Mouse (Mus musculus): ENCODE measurements around the gene Amy1. TPM values are rescaled to one million over a fixed set of nuclear protein-coding genes. Genes with fewer than 3 reads are reported as not detected.
A peak's percentile ranks its signal among the peaks of the same experiment; 100 is the strongest.
"Not testable (repeated sequence)": the region's sequence is repeated elsewhere in the genome, so short reads cannot be mapped to it uniquely, and the experiment has no call there.

Amy1 gene
- polyA plus RNA-seq (2015; fragmentation: Nextera tagmentation; extraction: Ambion mirVana) = 0.74 and 1.6 TPM in 2 replicates

DNA sequence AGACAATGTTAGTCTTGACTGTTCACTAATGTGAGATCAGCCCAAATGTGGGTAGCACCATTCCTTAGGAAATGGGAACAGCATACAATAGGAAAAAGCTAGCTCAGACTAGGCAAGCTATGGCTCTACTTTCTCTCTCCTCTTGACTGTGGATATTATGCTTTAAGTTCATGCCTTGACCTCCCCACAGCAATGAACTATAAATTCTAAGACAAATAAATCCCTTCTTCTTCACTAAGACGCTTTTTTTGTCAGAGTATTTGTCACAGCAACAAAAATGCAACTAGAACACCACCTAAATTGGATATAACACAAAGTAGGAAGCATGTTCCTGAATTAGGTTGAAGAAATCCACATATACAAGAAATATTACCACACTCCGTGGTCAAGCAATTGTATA, at the start of gene Amy1:
Gene Amy1, minus strand, starts transcription at position 101 of the 400 bp plus-strand sequence.
- Histone ChIP-seq H3K27me3 (ENCODE audit: control insufficient read depth, insufficient read depth, low read depth, low read length) (no peaks in the 10 kb centered on the region), H3K4me2 (ENCODE audit: low read depth, low read length) (no peak within 1 kb of the TSS), H3K4me3 (ENCODE audit: low read length) (no peak within 1 kb of the TSS), H3K4me1 (replicated peaks; ENCODE audit: control insufficient read depth, insufficient read depth, low read length) (no peaks in the 10 kb centered on the region), H3K36me3 (ENCODE audit: control insufficient read depth, insufficient read depth, low read length) (peaks cover 7% of the 10 kb centered on the region; the same call in 1 of the 2 replicates), H3K27ac (ENCODE audit: low read length) (no peak within 1 kb of the TSS), H3K9ac (ENCODE audit: low read length) (no peak within 1 kb of the TSS), H3K9me3 (ENCODE audit: control insufficient read depth, low read length) (no peaks in the 10 kb centered on the region)
- WGBS = 90% methylated on average over 2 of the region's 2 CpGs
- no peak for ATAC-seq (ENCODE audit: low read depth)

DNA sequence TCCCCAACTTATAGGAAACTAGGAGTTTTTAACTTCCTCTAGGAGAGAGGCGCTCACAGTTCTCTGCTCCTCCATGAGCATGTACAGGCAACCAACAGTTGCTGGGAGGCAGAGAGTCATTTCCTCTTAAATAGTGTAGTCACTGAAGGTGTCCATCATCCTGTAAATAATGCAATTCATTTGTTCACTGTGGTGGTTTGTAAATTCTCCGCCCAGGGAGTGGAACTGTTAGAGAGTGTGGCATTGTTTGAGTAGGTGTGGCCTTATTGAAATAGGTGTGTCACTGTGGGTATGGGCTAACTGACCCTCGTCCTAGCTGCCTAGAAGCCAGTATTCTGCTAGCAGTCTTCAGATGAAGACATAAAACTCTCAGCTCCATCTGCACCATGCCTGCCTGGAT, 47.8 kb upstream of the Amy1 start:
- ATAC-seq (ENCODE audit: low read depth) = no peak
- Histone ChIP-seq H3K27me3 (ENCODE audit: control insufficient read depth, insufficient read depth, low read depth, low read length) (no peaks in the 10 kb centered on the region), H3K4me2 (ENCODE audit: low read depth, low read length) (no peak overlapping the region), H3K36me3 (ENCODE audit: control insufficient read depth, insufficient read depth, low read length) (no peaks in the 10 kb centered on the region), H3K4me1 (replicated peaks; ENCODE audit: control insufficient read depth, insufficient read depth, low read length) (no peaks in the 10 kb centered on the region), H3K4me3 (ENCODE audit: low read length) (no peak overlapping the region), H3K9ac (ENCODE audit: low read length) (no peak overlapping the region), H3K9me3 (ENCODE audit: control insufficient read depth, low read length) (no peaks in the 10 kb centered on the region), H3K27ac (ENCODE audit: low read length) (no peak overlapping the region)
- WGBS = 75% methylated on average over 3 of the region's 3 CpGs

- H3K27me3 ChIP-seq (ENCODE audit: control insufficient read depth, insufficient read depth, low read depth, low read length); H3K9me3 ChIP-seq (ENCODE audit: control insufficient read depth, low read length); ATAC-seq (ENCODE audit: low read depth); H3K4me3 ChIP-seq (ENCODE audit: low read length); H3K27ac ChIP-seq (ENCODE audit: low read length); H3K9ac ChIP-seq (ENCODE audit: low read length); H3K4me2 ChIP-seq (ENCODE audit: low read depth, low read length); H3K4me1 ChIP-seq (replicated peaks; ENCODE audit: control insufficient read depth, insufficient read depth, low read length); H3K36me3 ChIP-seq (ENCODE audit: control insufficient read depth, insufficient read depth, low read length): not testable (repeated sequence)
- 35% methylated on average over 3 of the region's 3 CpGs for WGBS
Measured at GRCm38 (mm10) chr3:113651386-113651785, 44.9 kb upstream of the Amy1 start.

DNA sequence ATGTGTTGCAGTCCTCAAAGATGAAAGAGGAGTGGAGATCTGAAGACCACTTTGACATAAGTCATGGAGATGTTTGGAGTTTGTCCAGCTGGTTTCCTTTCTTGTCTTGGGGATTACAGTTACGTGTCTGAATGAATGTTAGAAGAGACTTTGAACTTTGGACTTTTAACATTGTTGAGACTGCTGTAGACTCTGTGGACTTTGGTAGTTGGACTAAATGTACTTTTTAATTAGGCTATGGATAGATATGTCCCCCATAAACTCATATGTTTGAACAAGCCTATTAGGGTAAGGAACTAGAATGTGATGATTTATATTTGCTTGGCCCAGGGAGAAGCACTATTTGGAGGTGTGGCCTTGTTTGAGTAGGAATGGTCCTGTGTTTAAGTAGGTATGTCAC, 33.0 kb upstream of the Amy1 start:
- 69% methylated on average over 1 of the region's 1 CpGs for WGBS
- Histone ChIP-seq H3K36me3 (ENCODE audit: control insufficient read depth, insufficient read depth, low read length) (no peaks in the 10 kb centered on the region), H3K27ac (ENCODE audit: low read length) (no peak overlapping the region), H3K4me3 (ENCODE audit: low read length) (no peak overlapping the region), H3K4me1 (replicated peaks; ENCODE audit: control insufficient read depth, insufficient read depth, low read length) (no peaks in the 10 kb centered on the region), H3K27me3 (ENCODE audit: control insufficient read depth, insufficient read depth, low read depth, low read length) (no peaks in the 10 kb centered on the region), H3K9ac (ENCODE audit: low read length) (no peak overlapping the region), H3K4me2 (ENCODE audit: low read depth, low read length) (no peak overlapping the region), H3K9me3 (ENCODE audit: control insufficient read depth, low read length) (no peaks in the 10 kb centered on the region)
- ATAC-seq (ENCODE audit: low read depth) = no peak

DNA sequence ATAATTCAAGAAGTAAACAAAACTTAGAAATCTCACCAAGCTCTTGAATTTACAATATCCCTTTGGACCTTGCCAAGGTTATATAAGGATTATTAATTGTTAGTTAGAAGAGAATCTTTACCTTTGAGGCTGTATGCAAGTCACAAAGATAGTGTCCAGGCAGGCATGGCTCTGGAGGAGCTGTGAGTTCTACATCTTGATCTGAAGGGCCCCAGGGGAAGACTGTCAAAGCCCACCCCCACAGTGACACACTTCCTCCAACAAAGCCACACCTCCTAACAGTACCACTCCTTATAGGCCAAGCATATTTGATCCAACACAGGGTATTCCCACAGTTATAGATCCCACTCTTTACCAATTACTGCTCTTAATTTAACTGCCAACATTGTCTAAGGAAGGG, 27.7 kb upstream of the Amy1 start:
- H3K4me1 ChIP-seq (replicated peaks; ENCODE audit: control insufficient read depth, insufficient read depth, low read length) = peaks cover 5% of the 10 kb centered on the region; the same call in 1 of the 2 replicates
- no peak for ATAC-seq (ENCODE audit: low read depth)

GRCm38 (mm10) chr3:113631611-113632010, 25.1 kb upstream of the Amy1 start:
- no peak overlapping the region for H3K9ac ChIP-seq (ENCODE audit: low read length)
- no peak overlapping the region for H3K4me3 ChIP-seq (ENCODE audit: low read length)
- H3K4me2 ChIP-seq (ENCODE audit: low read depth, low read length) = no peak overlapping the region
- H3K27me3 ChIP-seq (ENCODE audit: control insufficient read depth, insufficient read depth, low read depth, low read length) = no peaks in the 10 kb centered on the region
- peaks cover 5% of the 10 kb centered on the region; the same call in 1 of the 2 replicates for H3K4me1 ChIP-seq (replicated peaks; ENCODE audit: control insufficient read depth, insufficient read depth, low read length)
- H3K36me3 ChIP-seq (ENCODE audit: control insufficient read depth, insufficient read depth, low read length) = peaks cover 2% of the 10 kb centered on the region; the same call in 1 of the 2 replicates
- H3K9me3 ChIP-seq (ENCODE audit: control insufficient read depth, low read length) = no peaks in the 10 kb centered on the region
- no peak overlapping the region for H3K27ac ChIP-seq (ENCODE audit: low read length)
- no peak for ATAC-seq (ENCODE audit: low read depth)

More for the DNA sequence above, 27.7 kb upstream of the Amy1 start:
- H3K4me2 ChIP-seq (ENCODE audit: low read depth, low read length) = no peak overlapping the region
- no peak overlapping the region for H3K4me3 ChIP-seq (ENCODE audit: low read length)
- no peaks in the 10 kb centered on the region for H3K9me3 ChIP-seq (ENCODE audit: control insufficient read depth, low read length)
- H3K36me3 ChIP-seq (ENCODE audit: control insufficient read depth, insufficient read depth, low read length) = no peaks in the 10 kb centered on the region
- no peak overlapping the region for H3K27ac ChIP-seq (ENCODE audit: low read length)
- H3K9ac ChIP-seq (ENCODE audit: low read length) = no peak overlapping the region
- no peaks in the 10 kb centered on the region for H3K27me3 ChIP-seq (ENCODE audit: control insufficient read depth, insufficient read depth, low read depth, low read length)

- H3K36me3 ChIP-seq (ENCODE audit: control insufficient read depth, insufficient read depth, low read length) = peaks cover 2% of the 10 kb centered on the region; the same call in 1 of the 2 replicates
- H3K4me1 ChIP-seq (replicated peaks; ENCODE audit: control insufficient read depth, insufficient read depth, low read length) = peaks cover 5% of the 10 kb centered on the region; the same call in 1 of the 2 replicates
- ATAC-seq (ENCODE audit: low read depth) = no peak
- H3K27me3 ChIP-seq (ENCODE audit: control insufficient read depth, insufficient read depth, low read depth, low read length) = no peaks in the 10 kb centered on the region
- H3K9ac ChIP-seq (ENCODE audit: low read length) = peak overlapping the region; percentile 94
- WGBS = 3% methylated on average over 13 of the region's 13 CpGs
- H3K9me3 ChIP-seq (ENCODE audit: control insufficient read depth, low read length) = no peaks in the 10 kb centered on the region
- peak overlapping the region; percentile 85 for H3K4me3 ChIP-seq (ENCODE audit: low read length)
- peak overlapping the region; percentile 81 for H3K4me2 ChIP-seq (ENCODE audit: low read depth, low read length)
- peak overlapping the region; percentile 100 for H3K27ac ChIP-seq (ENCODE audit: low read length)
Measured at GRCm38 (mm10) chr3:113630564-113630963, 24.1 kb upstream of the Amy1 start.

- Histone ChIP-seq H3K9ac (ENCODE audit: low read length) (peak within 1 kb of the TSS; percentile 94), H3K4me2 (ENCODE audit: low read depth, low read length) (peak within 1 kb of the TSS; percentile 81), H3K27ac (ENCODE audit: low read length) (peak within 1 kb of the TSS; percentile 100), H3K4me3 (ENCODE audit: low read length) (peak within 1 kb of the TSS; percentile 85), H3K4me1 (replicated peaks; ENCODE audit: control insufficient read depth, insufficient read depth, low read length) (peaks cover 5% of the 10 kb centered on the region; the same call in 1 of the 2 replicates), H3K27me3 (ENCODE audit: control insufficient read depth, insufficient read depth, low read depth, low read length) (no peaks in the 10 kb centered on the region), H3K36me3 (ENCODE audit: control insufficient read depth, insufficient read depth, low read length) (peaks cover 2% of the 10 kb centered on the region; the same call in 1 of the 2 replicates), H3K9me3 (ENCODE audit: control insufficient read depth, low read length) (no peaks in the 10 kb centered on the region)
- peak; percentile 99 for ATAC-seq (ENCODE audit: low read depth)
- WGBS = under 1% methylated on average over 67 of the region's 70 CpGs
Measured at GRCm38 (mm10) chr3:113629606-113630359, 23.3 kb upstream of the Amy1 start, which contains the start of gene Rnpc3. Rnpc3 (minus strand) TSS chr3:113630149.

DNA sequence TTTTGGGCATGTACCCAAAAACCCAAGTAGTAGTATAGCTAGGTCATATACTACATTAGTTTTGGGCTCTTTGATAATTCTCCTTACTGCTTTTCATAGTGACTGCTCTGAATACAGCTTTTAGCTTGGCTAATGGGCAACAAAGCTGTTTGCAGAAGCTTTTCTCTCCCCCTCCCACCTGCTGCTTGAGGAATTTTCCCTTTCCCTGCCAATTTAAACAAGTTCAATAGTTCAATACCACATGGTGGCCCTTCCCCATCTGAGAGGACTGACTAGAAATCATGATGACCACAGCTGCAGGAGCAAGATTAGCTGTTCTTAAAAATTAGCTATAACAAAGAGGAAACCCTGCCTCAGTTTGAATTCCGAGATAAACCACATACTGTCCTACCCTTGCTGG, 15.7 kb downstream of the Amy1 start:
- Histone ChIP-seq H3K27ac (ENCODE audit: low read length) (no peak overlapping the region), H3K9ac (ENCODE audit: low read length) (no peak overlapping the region), H3K4me1 (replicated peaks; ENCODE audit: control insufficient read depth, insufficient read depth, low read length) (no peaks in the 10 kb centered on the region), H3K4me2 (ENCODE audit: low read depth, low read length) (no peak overlapping the region), H3K27me3 (ENCODE audit: control insufficient read depth, insufficient read depth, low read depth, low read length) (no peaks in the 10 kb centered on the region), H3K9me3 (ENCODE audit: control insufficient read depth, low read length) (no peaks in the 10 kb centered on the region), H3K4me3 (ENCODE audit: low read length) (no peak overlapping the region), H3K36me3 (ENCODE audit: control insufficient read depth, insufficient read depth, low read length) (no peaks in the 10 kb centered on the region)
- WGBS = 82% methylated on average over 1 of the region's 1 CpGs
- no peak for ATAC-seq (ENCODE audit: low read depth)

All from lung, embryonic 16.5 days (tissue).